ENCODE assay signal across 19 mouse cellular contexts in the genomic region with DNA sequence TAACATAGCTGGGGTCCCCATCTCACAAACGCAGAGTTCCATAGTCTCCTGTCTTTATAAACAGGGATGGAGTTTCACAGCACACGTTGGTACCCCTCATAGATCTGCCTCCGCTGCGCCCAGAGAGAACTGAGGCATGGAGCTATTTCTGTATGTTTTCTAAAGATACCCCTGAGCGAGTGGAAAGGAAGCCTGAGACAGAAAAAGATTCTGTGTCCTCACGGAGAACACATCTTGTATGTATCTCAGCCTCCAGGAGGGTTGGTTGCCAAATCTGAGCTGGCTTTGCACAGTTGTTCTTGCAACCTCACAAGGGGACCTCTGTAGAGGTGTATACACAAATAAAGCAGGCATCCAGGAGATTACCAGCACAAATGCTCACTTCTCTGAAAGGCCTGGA.
"Had no signal": no experiment of that assay in that cellular context is flagged by ENCODE, and none has a peak within 500 bp of the region (broad histone marks: within the 10 kb centered on the region; RNA-seq: fewer than 3 reads in every experiment).

No protein-coding gene starts in this region.

- H3K4me3 ChIP-seq: liver, embryonic 13.5 days; liver, embryonic 15.5 days; lung, embryonic 15.5 days; megakaryocyte, embryonic 14.5 days; midbrain, embryonic 13.5 days; midbrain, embryonic 15.5 days; myocyte; neural tube, embryonic 13.5 days; neural tube, embryonic 15.5 days had no signal

- H3K27ac ChIP-seq: liver, embryonic 13.5 days; liver, embryonic 15.5 days; lung, embryonic 15.5 days; macrophage; midbrain, embryonic 13.5 days; midbrain, embryonic 15.5 days; neural tube, embryonic 13.5 days; neural tube, embryonic 15.5 days had no signal

- H3K9ac ChIP-seq: liver, embryonic 13.5 days; liver, embryonic 15.5 days; liver, postnatal 0 days; lung, embryonic 15.5 days; midbrain, embryonic 13.5 days; midbrain, embryonic 15.5 days; neural tube, embryonic 13.5 days; neural tube, embryonic 15.5 days had no signal

- H3K4me1 ChIP-seq: liver, embryonic 13.5 days; liver, embryonic 15.5 days; lung, embryonic 15.5 days; megakaryocyte, embryonic 14.5 days had no signal

- H3K27me3 ChIP-seq: liver, embryonic 13.5 days; liver, embryonic 15.5 days; lung, embryonic 15.5 days; megakaryocyte, embryonic 14.5 days; midbrain, embryonic 13.5 days; midbrain, embryonic 15.5 days; neural tube, embryonic 13.5 days; neural tube, embryonic 15.5 days had no signal

- H3K9me3 ChIP-seq: liver, embryonic 13.5 days; liver, embryonic 15.5 days; lung, embryonic 15.5 days; megakaryocyte, embryonic 14.5 days; midbrain, embryonic 13.5 days; midbrain, embryonic 15.5 days; neural tube, embryonic 13.5 days; neural tube, embryonic 15.5 days had no signal

- H3K36me3 ChIP-seq: liver, embryonic 13.5 days; liver, embryonic 15.5 days; lung, embryonic 15.5 days; midbrain, embryonic 15.5 days; neural tube, embryonic 13.5 days; neural tube, embryonic 15.5 days had no signal

- ATAC-seq: liver, postnatal 0 days; lung, postnatal 0 days; midbrain, embryonic 13.5 days; midbrain, embryonic 15.5 days had no signal

- H3K4me2 ChIP-seq: liver, embryonic 13.5 days; liver, embryonic 15.5 days; lung, embryonic 15.5 days; midbrain, embryonic 11.5 days; midbrain, embryonic 13.5 days; midbrain, embryonic 15.5 days; neural tube, embryonic 13.5 days; neural tube, embryonic 15.5 days had no signal

- DNase-seq: liver, embryonic 13.5 days; liver, postnatal 0 days; lung, adult 2 months; lung, postnatal 14 days; lung, postnatal 36 days; spleen, adult 18-20 months; thymus, postnatal 14 days; thymus, postnatal 36 days had no signal
